9 mouse cellular contexts compared by ENCODE assay signal in the genomic region with DNA sequence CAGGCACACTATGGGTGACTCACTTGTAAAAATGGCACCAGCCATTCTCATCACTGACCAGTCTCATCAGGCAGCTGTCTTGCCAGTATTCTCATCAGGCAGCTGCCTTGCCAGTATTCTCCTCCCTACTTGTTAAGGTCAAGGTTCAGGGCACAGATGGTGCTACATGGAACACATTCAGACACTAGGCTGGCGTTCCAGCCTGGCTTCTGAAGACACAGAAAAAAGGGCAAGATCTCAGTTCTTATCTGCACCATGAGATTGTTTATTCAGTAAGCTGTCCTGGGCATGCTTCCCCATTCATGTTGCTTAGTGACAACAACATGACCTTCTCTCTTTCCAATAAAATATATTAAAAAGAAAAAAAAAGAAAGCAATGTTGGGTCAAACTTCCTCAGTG.
DNase-seq lines count a peak whose midpoint lies in the region; ATAC-seq and TF ChIP-seq lines count a peak whose summit lies in the region.
"Had no signal": no experiment of that assay in that cellular context is flagged by ENCODE, and none has a peak within 500 bp of the region (broad histone marks: within the 10 kb centered on the region; RNA-seq: fewer than 3 reads in every experiment).

No protein-coding gene starts in this region.

- H3K4me3 ChIP-seq in midbrain, postnatal 0 days (ENCODE audit: low read depth, low read length): no peak overlapping the region
- no peak overlapping the region for H3K4me3 ChIP-seq in midbrain, embryonic 14.5 days (replicated peaks; ENCODE audit: low read depth, low read length)
- no peak overlapping the region for H3K4me3 ChIP-seq in brown adipose tissue, adult 24 weeks (ENCODE audit: insufficient read depth, low read depth, low read length)
- H3K4me3 ChIP-seq: erythroblast, embryonic 14.5 days had no signal

- TF ChIP-seq CTCF in midbrain, postnatal 0 days (IDR thresholded peaks at IDR 0.05): no peak

- peak; percentile 12 for DNase-seq in midbrain, postnatal 0 days (ENCODE audit: low spot score)
- DNase-seq in midbrain, embryonic 14.5 days: no peak
- peak; percentile 9 to 21 for DNase-seq in gastrocnemius, adult 8-10 months (ENCODE audit: low spot score in 2 of 2)
- peak; percentile 62 for DNase-seq in mesoderm, embryonic 11.5 days (ENCODE audit: low read depth, low spot score)
- no peak for DNase-seq in left cerebral cortex, postnatal 4 days
- DNase-seq in spleen, adult 12 weeks (ENCODE audit: low spot score): no peak

- H3K36me3 ChIP-seq in midbrain, postnatal 0 days (ENCODE audit: insufficient read depth, low read length): no peaks in the 10 kb centered on the region
- no peaks in the 10 kb centered on the region for H3K36me3 ChIP-seq in midbrain, embryonic 14.5 days (ENCODE audit: control insufficient read depth, insufficient read depth, low read length)

- H3K27me3 ChIP-seq in midbrain, postnatal 0 days (ENCODE audit: insufficient read depth, low read length): no peaks in the 10 kb centered on the region
- H3K27me3 ChIP-seq in midbrain, embryonic 14.5 days (ENCODE audit: control insufficient read depth, insufficient read depth, low read length): no peaks in the 10 kb centered on the region

- ATAC-seq in midbrain, postnatal 0 days (ENCODE audit: low FRiP score): no peak
- no peak for ATAC-seq in midbrain, embryonic 14.5 days (ENCODE audit: low FRiP score, low TSS enrichment)

- H3K9me3 ChIP-seq in midbrain, postnatal 0 days (ENCODE audit: low read length): no peaks in the 10 kb centered on the region
- H3K9me3 ChIP-seq in midbrain, embryonic 14.5 days (ENCODE audit: control insufficient read depth, low read length): no peaks in the 10 kb centered on the region

- H3K27ac ChIP-seq in midbrain, postnatal 0 days (ENCODE audit: low read depth, low read length): no peak overlapping the region
- H3K27ac ChIP-seq in midbrain, embryonic 14.5 days (replicated peaks; ENCODE audit: low read depth, low read length): no peak overlapping the region
- H3K27ac ChIP-seq in brown adipose tissue, adult 24 weeks (replicated peaks; ENCODE audit: low read depth, low read length): peak overlapping the region; percentile 29; the same call in 1 of the 2 replicates
- H3K27ac ChIP-seq: hindbrain, embryonic 14.5 days had no signal

- 37% methylated on average over 1 of the region's 1 CpGs for WGBS in midbrain, postnatal 0 days
- 17% methylated on average over 1 of the region's 1 CpGs for WGBS in midbrain, embryonic 14.5 days

- intact Hi-C loops in left cerebral cortex, postnatal 4 days (cut with DNase I): no loop called here

- no peak overlapping the region for H3K9ac ChIP-seq in midbrain, postnatal 0 days (replicated peaks; ENCODE audit: low read length, poor library complexity, severe bottlenecking)
- H3K9ac ChIP-seq in midbrain, embryonic 14.5 days (replicated peaks; ENCODE audit: low read length): no peak overlapping the region
- H3K9ac ChIP-seq: hindbrain, embryonic 14.5 days had no signal

- H3K4me2 ChIP-seq in midbrain, postnatal 0 days (ENCODE audit: low read depth, low read length, poor library complexity, severe bottlenecking): no peak overlapping the region
- H3K4me2 ChIP-seq in midbrain, embryonic 14.5 days (ENCODE audit: low read length): no peak overlapping the region
- H3K4me2 ChIP-seq: hindbrain, embryonic 14.5 days had no signal

- no peaks in the 10 kb centered on the region for H3K4me1 ChIP-seq in midbrain, postnatal 0 days (ENCODE audit: insufficient read depth, low read length)
- H3K4me1 ChIP-seq in midbrain, embryonic 14.5 days (ENCODE audit: control insufficient read depth, insufficient read depth, low read length): no peaks in the 10 kb centered on the region
- H3K4me1 ChIP-seq in brown adipose tissue, adult 24 weeks (ENCODE audit: control insufficient read depth, insufficient read depth, insufficient read length, low read length): peaks cover 3% of the 10 kb centered on the region; the same call in 1 of the 2 replicates

Comparison
In these comparisons a context has a peak if more than half of its experiments do, and no peak if none do; other contexts are left out.
1. DNase-seq: peak in midbrain, postnatal 0 days (single experiment), gastrocnemius, adult 8-10 months (2 of 2) and mesoderm, embryonic 11.5 days (single experiment); none in midbrain, embryonic 14.5 days (single experiment), left cerebral cortex, postnatal 4 days (single experiment) and spleen, adult 12 weeks (single experiment).